Mouse (Mus musculus) urinary bladder, postnatal 36 days (tissue): Measurements from ENCODE around the gene Lrrtm3.

ENCODE experiments used
- DNase-seq, 2 experiments: peaks; one replicate each; pipeline ENCODE4 v3.0.0; 2022; ENCODE audit warnings: low spot score in 2 of 2, mixed read lengths in 1 of 2

Lrrtm3 gene

DNA sequence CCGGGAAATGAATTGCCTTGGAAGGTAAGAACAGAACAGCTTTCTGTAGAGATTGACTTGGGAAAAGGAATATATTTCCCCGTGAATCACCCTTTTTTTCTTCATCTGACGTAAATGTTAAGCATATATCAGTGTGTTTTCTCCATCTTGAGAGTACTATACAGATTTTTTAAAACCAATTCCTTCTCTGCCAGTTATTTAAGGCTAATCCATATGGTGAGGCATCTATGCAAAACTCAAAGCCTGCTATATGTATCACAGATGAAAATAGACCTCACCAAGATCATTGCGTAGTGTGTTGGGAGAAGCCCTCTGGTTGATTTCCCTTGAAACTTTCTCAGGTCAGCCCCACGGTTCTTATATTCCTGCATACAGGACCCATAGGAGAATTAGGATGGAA, 195.5 kb downstream of the Lrrtm3 start:
- DNase-seq = no peak

DNA sequence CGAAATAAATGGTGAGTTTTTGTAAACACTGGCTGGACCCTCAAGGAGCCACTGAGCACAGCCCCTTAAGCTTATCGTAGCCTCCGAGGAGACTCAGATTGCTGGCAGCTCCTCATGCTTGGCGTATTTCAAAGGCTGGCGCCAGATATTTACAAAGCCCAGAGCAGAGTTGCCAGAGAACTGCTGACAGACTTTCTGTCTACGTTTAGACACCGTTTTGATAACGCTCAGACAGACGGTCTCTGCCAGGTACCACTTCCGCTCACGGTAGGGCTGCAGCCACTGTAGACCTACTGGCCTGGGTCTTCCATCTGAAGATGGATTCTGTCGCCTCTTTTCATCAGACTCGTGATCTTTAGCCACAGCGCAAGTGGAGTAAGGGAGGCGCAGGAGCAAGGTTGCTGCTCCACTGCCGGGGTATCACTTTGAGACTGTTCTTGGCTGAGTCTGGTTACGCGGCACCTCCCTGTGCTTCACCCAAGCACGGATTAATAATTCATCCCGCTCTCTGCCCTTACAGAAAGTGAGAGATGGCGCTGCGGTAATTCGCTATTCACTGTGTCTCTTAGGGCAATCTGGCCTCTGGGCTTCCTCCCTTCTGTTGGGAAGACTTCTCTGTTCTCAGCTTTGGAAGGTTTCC, 203.5 kb downstream of the Lrrtm3 start:
- no peak for DNase-seq

- peak in 1 of 2 experiments; percentile 20 for DNase-seq
Observed at GRCm38 (mm10) chr10:63880462-63880903, 209.6 kb downstream of the Lrrtm3 start.
